Mouse (Mus musculus): ENCODE results near the gene Mypop. TPM values are rescaled to one million over a fixed set of nuclear protein-coding genes. Genes with fewer than 3 reads are reported as not detected.

Mypop gene
- polyA plus RNA-seq, 1 experiment from 2014 or later = 0.15 TPM

- Histone ChIP-seq H3K27me3 (peaks cover 69% of the 10 kb centered on the region), H3K4me2 (0 out of 2 replicates have a peak overlapping the region, but pooled peaks have one; percentile 78), H3K9ac (no peak overlapping the region), H3K27ac (replicated peaks) (no peak overlapping the region), H3K9me3 (replicated peaks) (no peaks in the 10 kb centered on the region), H3K36me3 (replicated peaks) (no peaks in the 10 kb centered on the region; the same call in 1 of the 2 replicates), H3K4me3 (replicated peaks) (no peak overlapping the region), H3K4me1 (replicated peaks) (peaks cover 27% of the 10 kb centered on the region)
- WGBS (ENCODE audit: insufficient replicate concordance) = 17% methylated on average over 5 of the region's 5 CpGs
- no peak for ATAC-seq (ENCODE audit: insufficient read depth)
Measured at GRCm38 (mm10) chr7:18989995-18990394, 1.1 kb upstream of the Mypop start.

DNA sequence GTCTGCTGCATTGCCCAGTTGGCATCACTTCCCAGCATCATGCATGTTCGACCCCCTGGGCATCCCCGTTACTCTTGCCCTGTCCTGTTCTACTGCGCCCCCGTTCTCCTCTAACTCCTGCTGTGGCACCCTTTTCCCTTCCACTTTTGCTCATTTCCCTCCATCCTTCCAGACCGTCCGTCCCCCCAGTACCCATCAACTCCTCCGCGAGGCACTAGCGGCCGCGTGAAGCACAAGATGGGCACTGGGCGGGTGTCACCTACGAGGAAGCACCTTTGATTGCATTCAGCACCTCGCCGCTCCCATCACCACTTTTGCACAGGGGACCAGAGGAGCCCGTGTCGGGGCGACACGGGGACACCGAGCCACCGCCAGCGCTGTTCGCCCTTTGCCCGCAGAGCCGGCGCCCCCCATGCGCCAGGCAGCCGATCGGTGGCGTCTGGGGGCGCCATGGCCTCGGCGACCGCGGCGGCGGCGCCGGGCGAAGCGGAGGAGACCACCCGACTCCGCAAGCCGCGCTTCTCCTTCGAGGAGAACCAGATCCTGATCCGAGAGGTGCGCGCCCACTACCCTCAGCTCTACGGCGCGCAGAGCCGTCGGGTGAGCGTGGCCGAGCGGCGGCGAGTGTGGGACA lies 732 bp downstream of the Mypop start:
- 2% methylated on average over 59 of the region's 59 CpGs for WGBS (ENCODE audit: insufficient replicate concordance)
- Histone ChIP-seq H3K9me3 (replicated peaks) (no peaks in the 10 kb centered on the region), H3K9ac (no peak overlapping the region), H3K36me3 (replicated peaks) (no peaks in the 10 kb centered on the region; the same call in 1 of the 2 replicates), H3K4me2 (peak overlapping the region; percentile 78), H3K27me3 (peaks cover 69% of the 10 kb centered on the region), H3K4me1 (replicated peaks) (peaks cover 22% of the 10 kb centered on the region), H3K4me3 (replicated peaks) (peak overlapping the region; percentile 54), H3K27ac (replicated peaks) (no peak overlapping the region)
- no peak for ATAC-seq (ENCODE audit: insufficient read depth)

DNA sequence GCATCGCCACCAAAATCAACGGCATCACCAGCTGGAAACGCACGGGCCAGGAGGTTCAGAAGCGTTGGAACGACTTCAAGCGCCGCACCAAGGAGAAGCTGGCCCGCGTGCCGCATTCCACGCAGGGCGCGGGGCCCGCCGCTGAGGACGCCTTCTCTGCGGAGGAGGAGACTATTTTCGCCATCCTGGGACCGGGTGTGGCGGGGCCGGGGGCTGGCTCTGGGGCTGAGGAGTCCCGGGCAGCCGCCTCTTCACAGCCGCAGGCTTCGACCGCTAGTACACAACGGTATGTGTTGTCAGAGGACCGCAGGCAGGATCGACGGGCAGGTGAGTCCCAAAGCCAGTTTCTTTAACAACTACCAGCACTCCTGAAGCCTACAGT lies 1.2 kb downstream of the Mypop start:
- H3K9me3 ChIP-seq (replicated peaks) = no peaks in the 10 kb centered on the region
- peaks cover 69% of the 10 kb centered on the region for H3K27me3 ChIP-seq
- no peak overlapping the region for H3K27ac ChIP-seq (replicated peaks)
- H3K4me3 ChIP-seq (replicated peaks) = peak overlapping the region; percentile 54
- no peak overlapping the region for H3K9ac ChIP-seq
- no peaks in the 10 kb centered on the region; the same call in 1 of the 2 replicates for H3K36me3 ChIP-seq (replicated peaks)
- 3% methylated on average over 31 of the region's 31 CpGs for WGBS (ENCODE audit: insufficient replicate concordance)
- H3K4me2 ChIP-seq = peak overlapping the region; percentile 78
- peaks cover 22% of the 10 kb centered on the region for H3K4me1 ChIP-seq (replicated peaks)
- no peak for ATAC-seq (ENCODE audit: insufficient read depth)

GRCm38 (mm10) chr7:18993036-18993435 lies 2.0 kb downstream of the Mypop start:
- ATAC-seq (ENCODE audit: insufficient read depth) = no peak
- Histone ChIP-seq H3K4me3 (replicated peaks) (no peak overlapping the region), H3K4me1 (replicated peaks) (peaks cover 22% of the 10 kb centered on the region), H3K27ac (replicated peaks) (no peak overlapping the region), H3K36me3 (replicated peaks) (peaks cover 3% of the 10 kb centered on the region; the same call in 1 of the 2 replicates), H3K9me3 (replicated peaks) (no peaks in the 10 kb centered on the region), H3K9ac (no peak overlapping the region), H3K27me3 (peaks cover 62% of the 10 kb centered on the region), H3K4me2 (no peak overlapping the region)
- WGBS (ENCODE audit: insufficient replicate concordance) = 68% methylated on average over 5 of the region's 5 CpGs

- no peak overlapping the region for H3K9ac ChIP-seq
- WGBS (ENCODE audit: insufficient replicate concordance) = 55% methylated on average over 9 of the region's 9 CpGs
- H3K4me2 ChIP-seq = no peak overlapping the region
- H3K4me1 ChIP-seq (replicated peaks) = peaks cover 37% of the 10 kb centered on the region
- peaks cover 3% of the 10 kb centered on the region; the same call in 1 of the 2 replicates for H3K36me3 ChIP-seq (replicated peaks)
- H3K27ac ChIP-seq (replicated peaks) = no peak overlapping the region
- ATAC-seq (ENCODE audit: insufficient read depth) = no peak
- no peak overlapping the region for H3K4me3 ChIP-seq (replicated peaks)
- no peaks in the 10 kb centered on the region for H3K9me3 ChIP-seq (replicated peaks)
- peaks cover 4% of the 10 kb centered on the region for H3K27me3 ChIP-seq
Measured at GRCm38 (mm10) chr7:18998835-18999234, 7.8 kb downstream of the Mypop start.

DNA sequence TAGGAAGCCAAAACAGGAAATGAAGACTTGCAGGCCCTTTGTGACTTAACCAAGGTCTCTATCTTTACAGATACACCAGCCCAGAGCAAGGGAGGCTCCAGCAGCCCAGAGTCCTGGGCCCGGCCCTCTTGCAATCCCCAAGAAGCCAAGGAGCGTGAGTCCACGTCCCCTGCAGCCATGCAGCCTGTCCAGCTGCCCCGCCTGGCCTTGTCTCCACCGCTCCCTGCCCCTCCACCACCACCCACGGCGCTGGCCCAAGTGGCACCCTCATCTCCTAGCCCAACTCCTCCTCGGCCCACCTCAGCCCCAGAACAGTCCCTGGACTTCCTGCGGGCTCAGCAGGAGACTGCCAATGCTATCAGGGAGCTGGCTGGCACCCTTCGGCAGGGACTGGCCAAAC lies 9.4 kb downstream of the Mypop start:
- Histone ChIP-seq H3K36me3 (replicated peaks) (peaks cover 6% of the 10 kb centered on the region; the same call in 1 of the 2 replicates), H3K9ac (peak overlapping the region; percentile 54), H3K4me1 (replicated peaks) (peaks cover 52% of the 10 kb centered on the region), H3K27me3 (no peaks in the 10 kb centered on the region), H3K9me3 (replicated peaks) (no peaks in the 10 kb centered on the region), H3K4me3 (replicated peaks) (peak overlapping the region; percentile 55), H3K4me2 (peak overlapping the region; percentile 99), H3K27ac (replicated peaks) (peak overlapping the region; percentile 92)
- no peak for ATAC-seq (ENCODE audit: insufficient read depth)
- 21% methylated on average over 10 of the region's 10 CpGs for WGBS (ENCODE audit: insufficient replicate concordance)

DNA sequence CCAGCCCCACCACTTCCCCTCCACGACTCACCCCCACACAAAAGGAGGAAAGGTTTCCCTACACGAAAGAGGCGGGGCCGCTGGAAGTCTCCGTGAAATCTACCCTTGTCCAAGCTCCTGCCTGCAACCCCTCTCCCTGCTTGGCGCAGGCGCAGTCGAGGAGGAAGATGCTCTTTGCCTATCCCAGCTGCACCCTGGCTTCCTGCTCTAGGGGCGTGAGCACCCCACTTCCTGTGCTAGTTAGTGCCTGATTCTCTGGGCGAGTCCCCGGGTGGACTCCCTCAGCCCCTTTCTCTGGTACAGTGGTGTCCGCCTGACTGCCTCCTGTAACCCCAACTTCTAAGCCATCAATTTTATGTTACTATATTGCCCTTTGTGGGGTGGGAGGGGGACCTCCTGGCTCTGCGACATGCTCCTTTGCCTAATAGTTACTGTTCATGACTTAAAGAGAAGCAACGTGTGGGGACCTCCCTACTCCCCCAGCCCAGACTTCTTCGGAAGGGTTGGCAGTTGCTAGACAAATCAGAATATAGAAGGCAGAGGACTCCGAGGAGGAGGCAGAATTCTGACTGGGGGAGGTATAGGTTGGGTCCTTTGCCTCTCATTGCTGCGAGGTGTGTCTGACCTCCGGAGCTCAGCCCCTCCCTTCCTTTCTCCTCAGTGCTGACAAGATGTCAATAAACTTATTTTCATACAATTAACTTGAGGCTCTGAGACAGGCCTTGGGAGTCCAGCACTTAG lies 10.2 kb downstream of the Mypop start:
- Histone ChIP-seq H3K27me3 (no peaks in the 10 kb centered on the region), H3K36me3 (replicated peaks) (peaks cover 14% of the 10 kb centered on the region), H3K9me3 (replicated peaks) (no peaks in the 10 kb centered on the region), H3K27ac (replicated peaks) (peak overlapping the region; percentile 92), H3K9ac (peak overlapping the region; percentile 54), H3K4me1 (replicated peaks) (peaks cover 60% of the 10 kb centered on the region), H3K4me3 (replicated peaks) (peak overlapping the region; percentile 55), H3K4me2 (peak overlapping the region; percentile 99)
- 17% methylated on average over 18 of the region's 18 CpGs for WGBS (ENCODE audit: insufficient replicate concordance)
- no peak for ATAC-seq (ENCODE audit: insufficient read depth)

DNA sequence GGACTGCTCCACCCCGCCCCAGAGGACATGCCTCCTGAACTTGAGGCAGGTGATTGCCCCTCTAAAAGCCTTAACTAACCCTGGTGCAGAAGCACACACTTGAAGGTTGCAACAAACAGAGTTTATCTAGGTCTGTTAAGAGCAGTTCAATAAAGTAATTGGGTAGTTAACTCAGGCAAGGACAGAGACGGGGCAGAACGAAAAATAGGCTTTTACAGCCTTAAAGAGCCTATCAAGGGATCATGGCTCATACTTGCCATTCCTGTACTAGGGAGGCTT lies 10.7 kb downstream of the Mypop start:
- Histone ChIP-seq H3K27ac (replicated peaks) (peak overlapping the region; percentile 92), H3K4me1 (replicated peaks) (peaks cover 62% of the 10 kb centered on the region), H3K27me3 (no peaks in the 10 kb centered on the region), H3K4me2 (peak overlapping the region; percentile 99), H3K9ac (0 out of 2 replicates have a peak overlapping the region, but pooled peaks have one; percentile 54), H3K4me3 (replicated peaks) (peak overlapping the region; percentile 55; the same call in 1 of the 2 replicates), H3K36me3 (replicated peaks) (peaks cover 14% of the 10 kb centered on the region), H3K9me3 (replicated peaks) (no peaks in the 10 kb centered on the region)
- ATAC-seq (ENCODE audit: insufficient read depth) = no peak
- WGBS (ENCODE audit: insufficient replicate concordance) = 66% methylated on average over 3 of the region's 3 CpGs

- H3K4me2 ChIP-seq = peak overlapping the region; percentile 99
- no peak for ATAC-seq (ENCODE audit: insufficient read depth)
- H3K4me3 ChIP-seq (replicated peaks) = peak overlapping the region; percentile 61
- peak overlapping the region; percentile 56; the same call in 1 of the 2 replicates for H3K9ac ChIP-seq
- peaks cover 14% of the 10 kb centered on the region for H3K36me3 ChIP-seq (replicated peaks)
- peaks cover 62% of the 10 kb centered on the region for H3K4me1 ChIP-seq (replicated peaks)
- H3K27me3 ChIP-seq = no peaks in the 10 kb centered on the region
- WGBS (ENCODE audit: insufficient replicate concordance) = 26% methylated on average over 4 of the region's 4 CpGs
- no peaks in the 10 kb centered on the region for H3K9me3 ChIP-seq (replicated peaks)
- peak overlapping the region; percentile 92 for H3K27ac ChIP-seq (replicated peaks)
Measured at GRCm38 (mm10) chr7:19002115-19002514, 11.1 kb downstream of the Mypop start.

DNA sequence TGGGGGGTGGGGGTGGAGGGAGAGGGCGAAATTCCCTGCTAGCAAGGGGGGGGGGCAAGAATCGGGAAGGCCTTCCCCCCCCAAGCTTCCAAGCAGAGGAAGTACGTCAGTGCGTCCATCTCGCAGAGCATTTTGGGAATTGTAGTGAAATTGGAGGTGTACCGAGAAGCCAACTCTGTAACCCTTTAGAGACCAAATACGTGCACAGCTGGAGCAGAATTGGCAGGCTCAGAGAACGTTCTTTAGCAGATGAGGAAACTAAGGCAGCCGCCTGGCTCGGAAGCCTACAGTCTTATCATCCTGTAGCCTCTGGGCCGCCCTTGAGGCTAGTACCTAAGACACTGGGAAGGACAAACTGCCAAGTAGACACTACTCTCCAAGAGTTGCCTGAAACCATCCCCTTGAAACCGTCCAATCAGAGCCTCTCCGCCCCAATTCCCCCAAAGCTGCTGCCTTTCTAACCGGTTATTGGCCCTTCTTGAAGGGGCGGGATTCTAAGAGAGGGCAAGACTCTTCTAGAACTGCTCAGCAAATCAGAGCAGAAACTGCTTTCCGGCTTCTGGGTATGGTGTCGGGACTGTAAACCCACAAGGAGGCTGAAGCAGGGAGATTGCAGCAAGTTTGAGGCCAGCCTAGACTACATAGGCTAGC lies 11.9 kb downstream of the Mypop start:
- WGBS (ENCODE audit: insufficient replicate concordance) = under 1% methylated on average over 17 of the region's 17 CpGs
- Histone ChIP-seq H3K9ac (peak overlapping the region; percentile 56), H3K4me3 (replicated peaks) (peak overlapping the region; percentile 61), H3K27ac (replicated peaks) (peak overlapping the region; percentile 92), H3K36me3 (replicated peaks) (peaks cover 10% of the 10 kb centered on the region), H3K9me3 (replicated peaks) (no peaks in the 10 kb centered on the region), H3K27me3 (no peaks in the 10 kb centered on the region), H3K4me2 (peak overlapping the region; percentile 99), H3K4me1 (replicated peaks) (peaks cover 62% of the 10 kb centered on the region)
- peak; percentile 56 for ATAC-seq (ENCODE audit: insufficient read depth)
